Mouse (Mus musculus): Measurements from ENCODE around the gene Malsu1.

Malsu1 gene

GRCm38 (mm10) chr6:49073304-49074116 lies at the start of gene Malsu1:
TSS of gene Malsu1 (plus strand) at chr6:49073795.
- in situ Hi-C loops (cut with MboI; ENCODE audit: unreplicated experiment in 2 of 2) = loop anchor here (10.0 to 25.0 kb wide), 4 partner anchors 131 to 1489 kb away; partner anchors contain the start of genes Cycs (in 1 of the 2) and Mpp6 (in 1 of the 2)

- in situ Hi-C loops (cut with MboI; ENCODE audit: unreplicated experiment in 2 of 2) = loop anchor here in 1 of 2 experiments (25.0 kb wide), 2 partner anchors 388 to 1262 kb away; partner anchors contain the start of genes AI854703 and Gimap8
Observed at GRCm38 (mm10) chr6:49025290-49025689, 48.3 kb upstream of the Malsu1 start.

DNA sequence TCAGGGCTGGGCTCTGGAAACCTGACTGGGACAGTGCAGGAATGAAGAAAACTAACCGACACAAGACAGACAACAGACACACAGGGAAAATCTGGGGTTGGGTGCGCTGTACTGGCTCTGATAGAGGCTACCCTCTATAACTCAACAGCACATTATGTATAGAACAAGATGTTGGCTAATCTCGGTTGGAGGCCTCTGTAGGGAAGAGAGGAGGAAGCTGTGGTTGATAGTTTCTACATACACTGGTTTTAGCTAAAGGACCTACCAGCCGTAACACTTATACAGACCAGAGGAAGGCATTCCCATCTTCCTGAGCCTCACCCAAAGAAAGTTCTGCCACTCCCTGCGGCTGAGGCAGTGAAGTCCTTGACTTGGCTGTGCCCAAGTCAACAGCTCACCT lies 47.1 kb upstream of the Malsu1 start:
- in situ Hi-C loops (cut with MboI; ENCODE audit: unreplicated experiment in 2 of 2) = loop anchor here in 1 of 2 experiments (25.0 kb wide), 2 partner anchors 389 to 1261 kb away; partner anchors contain the start of genes AI854703 and Gimap8

GRCm38 (mm10) chr6:49028019-49028418 lies 45.6 kb upstream of the Malsu1 start:
- in situ Hi-C loops (cut with MboI; ENCODE audit: unreplicated experiment in 2 of 2) = loop anchor here in 1 of 2 experiments (25.0 kb wide), 2 partner anchors 391 to 1259 kb away; partner anchors contain the start of genes AI854703 and Gimap8

DNA sequence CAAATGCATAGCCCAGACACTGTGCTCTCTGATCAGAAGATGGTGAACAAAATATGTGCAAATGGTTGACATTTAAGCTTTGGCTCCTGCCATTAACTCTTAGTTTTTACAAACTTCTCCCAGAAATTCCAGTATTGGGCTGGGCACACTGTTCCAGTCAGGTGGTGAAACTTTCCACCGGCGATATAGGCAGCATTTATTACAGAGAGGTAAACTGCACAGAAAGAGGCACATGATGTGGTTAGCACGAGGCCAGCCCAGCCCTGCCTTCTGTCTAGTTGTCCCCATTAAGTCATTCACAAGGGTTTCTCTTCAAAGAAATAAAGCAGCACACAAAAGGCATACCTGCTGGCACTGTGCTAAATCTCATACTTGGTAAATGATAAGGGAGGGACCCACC lies 44.9 kb upstream of the Malsu1 start:
- in situ Hi-C loops (cut with MboI; ENCODE audit: unreplicated experiment in 2 of 2) = loop anchor here in 1 of 2 experiments (25.0 kb wide), 2 partner anchors 391 to 1259 kb away; partner anchors contain the start of genes AI854703 and Gimap8

DNA sequence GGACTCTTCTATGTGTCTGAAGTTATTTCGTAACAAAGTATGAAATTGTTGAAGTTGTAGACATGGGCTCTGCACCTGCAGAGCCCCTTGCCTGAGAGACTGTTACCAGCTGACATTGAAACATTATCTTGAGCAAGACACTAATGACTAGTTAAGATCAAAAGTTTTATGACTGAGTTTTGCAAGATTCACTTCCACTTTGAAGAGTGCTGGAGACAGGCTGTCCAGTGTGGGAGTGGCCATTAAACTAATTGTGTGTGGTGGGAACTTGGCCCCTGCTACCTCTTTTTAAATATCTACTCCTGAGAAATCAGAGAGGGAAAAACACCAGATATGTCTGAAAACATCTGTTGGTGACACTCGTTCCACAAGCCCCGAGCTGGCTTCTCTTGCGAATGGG lies 42.4 kb upstream of the Malsu1 start:
- in situ Hi-C loops (cut with MboI; ENCODE audit: unreplicated experiment in 2 of 2) = loop anchor here (10.0 to 25.0 kb wide), 3 partner anchors 364 to 1256 kb away; partner anchors contain the start of genes AI854703 (in 1 of the 2), Gimap8 (in 1 of the 2) and Stk31 (in 1 of the 2)

DNA sequence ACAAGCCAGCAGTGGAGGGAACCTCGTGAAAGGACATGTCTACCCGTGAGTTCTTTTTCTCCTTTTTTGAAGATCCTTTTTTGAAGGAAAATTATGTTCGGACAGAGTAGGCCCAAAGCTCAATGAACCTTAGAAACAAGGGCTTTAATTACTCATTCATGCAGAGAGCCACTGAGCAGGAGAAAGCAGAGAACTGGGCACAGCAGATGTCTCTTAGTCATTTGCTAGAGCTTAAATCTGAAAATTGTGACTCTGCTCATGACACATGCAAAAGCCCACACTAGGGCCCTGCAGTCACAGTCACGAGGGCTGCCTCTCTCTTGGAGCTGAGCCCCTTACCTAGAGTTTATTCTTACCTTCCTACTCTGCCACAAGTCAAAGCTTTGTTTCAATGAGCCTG lies 40.8 kb upstream of the Malsu1 start:
- in situ Hi-C loops (cut with MboI; ENCODE audit: unreplicated experiment in 2 of 2) = loop anchor here (10.0 to 25.0 kb wide), 3 partner anchors 362 to 1255 kb away; partner anchors contain the start of genes AI854703 (in 1 of the 2), Gimap8 (in 1 of the 2) and Stk31 (in 1 of the 2)

- in situ Hi-C loops (cut with MboI; ENCODE audit: unreplicated experiment in 2 of 2) = loop anchor here (5.0 to 25.0 kb wide), 4 partner anchors 358 to 1251 kb away; partner anchors contain the start of genes Stk31 (in 2 of the 2), AI854703 (in 1 of the 2) and Gimap8 (in 1 of the 2)
Observed at GRCm38 (mm10) chr6:49036275-49037267, 37.0 kb upstream of the Malsu1 start, which contains the start of gene Gpnmb. TSS of gene Gpnmb (plus strand) at chr6:49036546.

- in situ Hi-C loops (cut with MboI; ENCODE audit: unreplicated experiment in 2 of 2) = loop anchor here (5.0 to 25.0 kb wide), 4 partner anchors 358 to 1250 kb away; partner anchors contain the start of genes Stk31 (in 2 of the 2), AI854703 (in 1 of the 2) and Gimap8 (in 1 of the 2)
Observed at GRCm38 (mm10) chr6:49037268-49037662, 36.3 kb upstream of the Malsu1 start.

DNA sequence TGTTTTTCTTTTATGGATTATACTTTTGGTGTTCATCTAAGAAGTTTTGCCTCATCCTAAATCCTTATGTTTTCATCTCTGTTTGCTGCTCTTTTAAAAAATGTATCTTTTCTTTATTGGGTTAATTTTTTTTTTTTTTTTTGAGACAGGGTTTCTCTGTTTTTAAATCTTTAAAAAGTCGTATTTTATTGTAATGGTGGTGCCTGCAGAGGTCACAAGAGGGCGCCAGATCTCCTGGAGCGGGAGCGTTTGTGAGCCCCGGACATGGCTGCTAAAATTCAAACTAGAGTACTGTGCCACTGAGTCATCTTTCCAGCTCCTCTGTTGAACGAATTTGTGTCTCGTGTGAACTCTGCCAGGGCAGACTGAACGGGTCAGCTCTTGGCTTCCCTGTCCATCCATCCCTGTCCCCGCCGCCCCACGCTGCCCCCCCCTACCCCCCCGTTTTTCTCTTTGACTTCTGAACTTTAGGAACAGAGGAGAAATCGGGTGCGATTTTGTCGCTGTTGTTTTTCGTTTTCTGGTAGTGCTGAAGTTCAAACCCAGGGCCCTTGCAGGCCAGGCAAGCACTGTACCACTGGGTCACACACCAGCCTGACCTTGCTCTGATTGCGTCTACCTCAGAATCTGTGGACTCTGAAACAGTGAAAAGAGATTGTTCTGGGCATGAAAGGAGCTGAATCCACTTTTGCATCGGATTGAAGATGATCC lies 34.0 kb upstream of the Malsu1 start:
- in situ Hi-C loops (cut with MboI; ENCODE audit: unreplicated experiment in 2 of 2) = loop anchor here (5.0 to 25.0 kb wide), 4 partner anchors 355 to 1248 kb away; partner anchors contain the start of genes Stk31 (in 2 of the 2), AI854703 (in 1 of the 2) and Gimap8 (in 1 of the 2)

DNA sequence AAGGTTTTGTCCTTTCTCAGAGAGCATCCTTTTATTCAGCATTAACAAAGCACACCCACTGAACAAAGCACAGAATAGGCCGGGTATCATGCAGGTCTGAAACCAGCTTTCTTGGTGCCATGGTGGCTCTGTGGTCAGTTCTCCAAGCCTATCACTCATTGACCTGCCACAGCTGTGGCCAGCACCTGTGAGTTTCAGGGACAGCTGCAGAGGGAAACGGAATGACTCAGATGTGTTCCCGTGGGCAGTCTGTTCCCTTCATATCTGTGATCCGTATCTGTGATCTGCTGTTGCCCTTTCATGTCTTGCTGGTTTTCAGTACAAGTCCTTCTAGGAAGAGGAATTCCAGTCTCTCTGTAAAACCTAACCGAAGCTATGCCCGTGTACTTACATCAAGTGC lies 27.1 kb upstream of the Malsu1 start:
- in situ Hi-C loops (cut with MboI; ENCODE audit: unreplicated experiment in 2 of 2) = loop anchor here in 1 of 2 experiments (25.0 kb wide), 2 partner anchors 409 to 1241 kb away; partner anchors contain the start of genes AI854703 and Gimap8

DNA sequence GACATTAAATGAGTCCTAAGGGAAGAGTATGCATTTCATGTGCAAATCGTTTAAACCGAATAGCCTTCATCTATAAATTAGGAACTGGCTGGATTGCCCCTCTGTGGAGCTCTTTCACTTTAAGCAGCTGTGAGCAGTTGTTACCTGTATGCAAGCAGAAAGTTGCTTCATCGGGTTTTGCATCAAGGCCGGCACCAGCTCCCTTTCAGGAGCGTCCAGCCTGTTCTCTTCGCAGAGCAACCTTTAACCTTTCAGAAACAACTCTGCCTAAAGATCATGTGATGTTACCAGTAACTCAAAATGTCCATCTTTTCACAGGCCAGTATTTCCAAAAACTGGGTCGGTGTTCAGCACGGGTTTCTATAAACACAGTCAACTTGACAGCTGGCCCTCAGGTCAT lies 26.6 kb upstream of the Malsu1 start:
- in situ Hi-C loops (cut with MboI; ENCODE audit: unreplicated experiment in 2 of 2) = loop anchor here in 1 of 2 experiments (25.0 kb wide), 2 partner anchors 410 to 1240 kb away; partner anchors contain the start of genes AI854703 and Gimap8

GRCm38 (mm10) chr6:49047848-49048247 lies 25.7 kb upstream of the Malsu1 start:
- in situ Hi-C loops (cut with MboI; ENCODE audit: unreplicated experiment in 2 of 2) = loop anchor here in 1 of 2 experiments (25.0 kb wide), 2 partner anchors 411 to 1239 kb away; partner anchors contain the start of genes AI854703 and Gimap8

DNA sequence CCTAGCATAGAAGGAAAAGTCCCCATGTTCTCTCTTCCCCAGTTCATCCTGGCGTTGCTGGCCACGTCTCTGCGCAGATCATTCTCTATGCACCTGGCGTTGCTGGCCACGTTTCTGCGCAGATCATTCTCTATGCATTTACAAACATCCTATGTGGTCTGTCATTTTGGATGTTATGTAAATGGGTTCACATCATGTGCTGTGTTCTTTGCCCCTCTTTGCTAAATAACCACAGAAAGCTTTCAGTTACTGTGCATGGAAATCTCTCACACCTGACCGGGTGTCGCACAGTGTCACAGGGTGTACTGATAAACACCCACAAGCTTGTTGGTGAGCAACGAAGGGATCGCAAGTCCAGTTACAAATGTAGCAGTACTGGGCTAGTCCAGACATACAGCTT lies 25.2 kb upstream of the Malsu1 start:
- in situ Hi-C loops (cut with MboI; ENCODE audit: unreplicated experiment in 2 of 2) = loop anchor here in 1 of 2 experiments (25.0 kb wide), 2 partner anchors 411 to 1239 kb away; partner anchors contain the start of genes AI854703 and Gimap8

- in situ Hi-C loops (cut with MboI; ENCODE audit: unreplicated experiment in 2 of 2) = loop anchor here (25.0 kb wide), 3 partner anchors 1061 to 1511 kb away; partner anchors contain the start of genes Cycs (in 1 of the 2) and Mpp6 (in 1 of the 2)
Observed at GRCm38 (mm10) chr6:49050677-49051410, 22.8 kb upstream of the Malsu1 start.

DNA sequence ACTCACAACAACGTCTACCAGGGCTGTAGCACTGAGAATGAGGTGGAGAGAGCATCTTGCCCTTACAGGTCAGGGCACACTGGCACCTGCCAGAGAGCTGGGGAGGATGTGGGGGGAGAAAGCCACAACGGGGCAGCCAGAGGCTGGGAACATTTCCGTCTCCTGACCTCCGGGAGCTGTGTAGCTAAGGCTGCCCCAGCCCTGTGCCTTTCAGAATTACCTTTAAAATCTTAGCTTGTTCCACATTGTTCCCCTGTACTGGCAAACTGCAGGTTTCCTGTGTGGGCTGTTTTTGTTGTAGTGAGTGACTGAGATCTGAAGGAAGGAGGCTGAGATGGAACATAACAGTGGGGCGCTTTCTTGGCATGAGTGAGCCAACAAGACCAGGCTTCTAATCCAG lies 21.4 kb upstream of the Malsu1 start:
- in situ Hi-C loops (cut with MboI; ENCODE audit: unreplicated experiment in 2 of 2) = loop anchor here (25.0 kb wide), 3 partner anchors 1060 to 1510 kb away; partner anchors contain the start of genes Cycs (in 1 of the 2) and Mpp6 (in 1 of the 2)

GRCm38 (mm10) chr6:49055256-49055733 lies 18.3 kb upstream of the Malsu1 start:
- in situ Hi-C loops (cut with MboI; ENCODE audit: unreplicated experiment in 2 of 2) = loop anchor here (5.0 to 25.0 kb wide), 5 partner anchors 152 to 1507 kb away; partner anchors contain the start of genes Cycs (in 1 of the 2) and Mpp6 (in 1 of the 2)

Data from v-Abl transformed pro-B cells (cell line).